Mouse (Mus musculus): ENCODE results near the gene Tnfrsf11a. TPM values are rescaled to one million over a fixed set of nuclear protein-coding genes. Genes with fewer than 3 reads are reported as not detected.
"Not testable (repeated sequence)": the region's sequence is repeated elsewhere in the genome, so short reads cannot be mapped to it uniquely, and the experiment has no call there.

Tnfrsf11a gene
- polyA plus RNA-seq, 1 experiment from 2014 or later: 7.2 TPM

DNA sequence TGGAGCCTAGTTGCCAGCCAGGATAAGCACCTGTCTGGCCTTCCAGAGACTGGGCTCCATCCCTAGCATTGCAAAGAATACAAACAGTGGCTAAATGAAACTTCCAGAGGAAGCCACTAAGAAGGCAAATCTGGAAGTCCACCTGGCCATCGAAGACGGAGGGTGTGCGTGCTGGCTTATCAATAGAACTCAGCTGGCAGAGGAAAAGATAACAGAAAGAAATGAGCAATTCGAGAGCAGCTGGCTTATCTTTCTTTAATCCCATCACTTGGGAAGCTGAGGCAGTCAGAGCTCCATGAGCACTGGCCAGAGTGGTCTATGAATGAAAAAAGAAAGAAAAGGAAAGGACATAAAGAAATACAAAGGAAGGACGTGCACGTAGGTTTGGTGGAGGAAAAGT, 20.1 kb downstream of the Tnfrsf11a start:
- no peak overlapping the region for H3K27ac ChIP-seq (ENCODE audit: low read depth)

GRCm38 (mm10) chr1:105801252-105801651, 20.7 kb downstream of the Tnfrsf11a start:
- no peak for ATAC-seq (replicated peaks; ENCODE audit: low FRiP score, low TSS enrichment, low read depth)
- Histone ChIP-seq H3K36me3 (ENCODE audit: control insufficient read depth, insufficient read depth, low read length) (no peaks in the 10 kb centered on the region), H3K4me1 (replicated peaks; ENCODE audit: control insufficient read depth, insufficient read depth, low read length) (peaks cover 5% of the 10 kb centered on the region), H3K4me2 (ENCODE audit: low read length) (no peak overlapping the region), H3K4me3 (ENCODE audit: low read depth, low read length) (no peak overlapping the region), H3K9me3 (ENCODE audit: control insufficient read depth, low read length) (no peaks in the 10 kb centered on the region), H3K27ac (ENCODE audit: low read depth) (no peak overlapping the region), H3K9ac (ENCODE audit: low read length) (no peak overlapping the region), H3K27me3 (replicated peaks; ENCODE audit: control insufficient read depth, insufficient read depth, low read length) (no peaks in the 10 kb centered on the region)
- no peak for DNase-seq (ENCODE audit: low spot score)

More for the DNA sequence above, 20.1 kb downstream of the Tnfrsf11a start:
- ATAC-seq (replicated peaks; ENCODE audit: low FRiP score, low TSS enrichment, low read depth) (no peak), DNase-seq (ENCODE audit: low spot score) (no peak)
- WGBS: 81% methylated on average over 6 of the region's 6 CpGs
- H3K9ac ChIP-seq (ENCODE audit: low read length): no peak overlapping the region
- H3K4me3 ChIP-seq (ENCODE audit: low read depth, low read length): no peak overlapping the region
- no peaks in the 10 kb centered on the region for H3K9me3 ChIP-seq (ENCODE audit: control insufficient read depth, low read length)
- no peak overlapping the region for H3K4me2 ChIP-seq (ENCODE audit: low read length)
- H3K36me3 ChIP-seq (ENCODE audit: control insufficient read depth, insufficient read depth, low read length): no peaks in the 10 kb centered on the region
- no peaks in the 10 kb centered on the region for H3K27me3 ChIP-seq (replicated peaks; ENCODE audit: control insufficient read depth, insufficient read depth, low read length)
- H3K4me1 ChIP-seq (replicated peaks; ENCODE audit: control insufficient read depth, insufficient read depth, low read length): peaks cover 5% of the 10 kb centered on the region

DNA sequence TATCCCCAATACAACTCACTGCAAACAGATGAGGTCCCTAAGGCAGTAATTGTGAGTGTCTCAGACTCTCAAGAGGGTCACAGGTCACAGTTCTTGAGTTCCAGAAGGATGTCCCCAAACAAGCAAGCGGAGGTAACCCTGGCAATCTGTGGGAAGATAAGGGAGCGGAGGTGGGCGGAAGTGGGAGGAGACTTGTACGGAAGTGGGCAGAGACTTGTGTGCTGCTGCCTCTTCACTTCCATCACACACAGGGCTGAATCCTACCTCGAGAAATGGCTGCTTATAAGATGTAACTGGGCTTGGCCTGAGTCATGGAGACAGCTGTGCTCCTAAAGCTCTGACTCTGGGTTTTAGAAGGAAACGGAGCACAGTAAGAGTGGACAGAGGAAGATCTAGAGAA, 22.4 kb downstream of the Tnfrsf11a start:
- no peak for DNase-seq (ENCODE audit: low spot score)
- H3K27me3 ChIP-seq (replicated peaks; ENCODE audit: control insufficient read depth, insufficient read depth, low read length): no peaks in the 10 kb centered on the region
- H3K9ac ChIP-seq (ENCODE audit: low read length): no peak overlapping the region
- H3K27ac ChIP-seq (ENCODE audit: low read depth): no peak overlapping the region
- ATAC-seq (replicated peaks; ENCODE audit: low FRiP score, low TSS enrichment, low read depth): no peak
- H3K4me3 ChIP-seq (ENCODE audit: low read depth, low read length): no peak overlapping the region
- no peaks in the 10 kb centered on the region for H3K36me3 ChIP-seq (ENCODE audit: control insufficient read depth, insufficient read depth, low read length)
- 54% methylated on average over 6 of the region's 6 CpGs for WGBS
- H3K4me2 ChIP-seq (ENCODE audit: low read length): no peak overlapping the region
- peaks cover 9% of the 10 kb centered on the region for H3K4me1 ChIP-seq (replicated peaks; ENCODE audit: control insufficient read depth, insufficient read depth, low read length)
- H3K9me3 ChIP-seq (ENCODE audit: control insufficient read depth, low read length): no peaks in the 10 kb centered on the region

DNA sequence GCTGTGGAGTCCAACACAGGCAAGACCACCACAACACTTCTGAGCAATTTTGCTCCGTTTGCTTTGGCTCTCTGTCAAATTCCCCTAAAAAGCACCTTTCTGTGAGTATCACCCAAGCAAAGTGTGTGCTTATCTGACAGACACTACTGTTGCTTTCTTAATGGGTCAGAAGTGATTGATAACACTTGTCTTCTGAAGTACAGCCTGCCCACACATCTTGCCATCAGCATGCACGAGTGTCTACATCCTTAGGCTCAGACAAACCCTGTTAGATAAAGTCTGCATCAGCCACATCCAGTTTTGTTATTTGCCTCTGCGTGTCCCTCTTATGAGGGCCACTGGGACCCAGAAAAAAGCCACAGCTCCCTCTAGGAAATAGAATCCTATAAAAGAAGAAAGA, 23.8 kb downstream of the Tnfrsf11a start:
- WGBS: 64% methylated on average over 3 of the region's 3 CpGs
- H3K27ac ChIP-seq (ENCODE audit: low read depth): no peak overlapping the region
- no peak overlapping the region for H3K9ac ChIP-seq (ENCODE audit: low read length)
- H3K4me3 ChIP-seq (ENCODE audit: low read depth, low read length): no peak overlapping the region
- no peaks in the 10 kb centered on the region for H3K9me3 ChIP-seq (ENCODE audit: control insufficient read depth, low read length)
- H3K27me3 ChIP-seq (replicated peaks; ENCODE audit: control insufficient read depth, insufficient read depth, low read length): no peaks in the 10 kb centered on the region
- no peak for DNase-seq (ENCODE audit: low spot score)
- no peaks in the 10 kb centered on the region for H3K36me3 ChIP-seq (ENCODE audit: control insufficient read depth, insufficient read depth, low read length)
- peaks cover 9% of the 10 kb centered on the region for H3K4me1 ChIP-seq (replicated peaks; ENCODE audit: control insufficient read depth, insufficient read depth, low read length)
- H3K4me2 ChIP-seq (ENCODE audit: low read length): no peak overlapping the region
- no peak for ATAC-seq (replicated peaks; ENCODE audit: low FRiP score, low TSS enrichment, low read depth)

DNA sequence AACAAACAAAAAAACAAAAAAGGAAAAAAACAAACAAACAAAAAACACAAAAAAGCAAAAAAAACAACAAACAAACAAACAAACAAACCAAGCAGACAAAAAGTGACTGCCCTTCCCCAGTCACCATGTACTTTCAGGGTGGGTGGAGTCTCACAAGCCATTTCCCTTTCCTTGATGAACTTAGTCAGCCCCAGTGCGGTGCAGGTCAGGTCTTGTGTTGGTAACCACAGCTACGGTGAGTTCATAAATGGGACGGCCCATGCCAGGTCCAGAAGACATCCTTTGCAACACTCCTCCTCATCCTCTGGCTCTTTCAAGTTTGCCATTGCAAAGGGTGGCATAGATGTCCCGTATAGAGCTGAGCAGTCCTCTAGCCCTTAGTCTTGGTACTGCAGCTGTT, 25.0 kb downstream of the Tnfrsf11a start:
- no peak overlapping the region for H3K4me2 ChIP-seq (ENCODE audit: low read length)
- DNase-seq (ENCODE audit: low spot score): no peak
- H3K9me3 ChIP-seq (ENCODE audit: control insufficient read depth, low read length): no peaks in the 10 kb centered on the region
- 87% methylated on average over 4 of the region's 4 CpGs for WGBS
- H3K36me3 ChIP-seq (ENCODE audit: control insufficient read depth, insufficient read depth, low read length): peaks cover under 1% of the 10 kb centered on the region; the same call in 1 of the 2 replicates
- no peak overlapping the region for H3K9ac ChIP-seq (ENCODE audit: low read length)
- H3K4me1 ChIP-seq (replicated peaks; ENCODE audit: control insufficient read depth, insufficient read depth, low read length): peaks cover 9% of the 10 kb centered on the region
- H3K27me3 ChIP-seq (replicated peaks; ENCODE audit: control insufficient read depth, insufficient read depth, low read length): no peaks in the 10 kb centered on the region
- ATAC-seq (replicated peaks; ENCODE audit: low FRiP score, low TSS enrichment, low read depth): no peak
- no peak overlapping the region for H3K4me3 ChIP-seq (ENCODE audit: low read depth, low read length)
- H3K27ac ChIP-seq (ENCODE audit: low read depth): no peak overlapping the region

DNA sequence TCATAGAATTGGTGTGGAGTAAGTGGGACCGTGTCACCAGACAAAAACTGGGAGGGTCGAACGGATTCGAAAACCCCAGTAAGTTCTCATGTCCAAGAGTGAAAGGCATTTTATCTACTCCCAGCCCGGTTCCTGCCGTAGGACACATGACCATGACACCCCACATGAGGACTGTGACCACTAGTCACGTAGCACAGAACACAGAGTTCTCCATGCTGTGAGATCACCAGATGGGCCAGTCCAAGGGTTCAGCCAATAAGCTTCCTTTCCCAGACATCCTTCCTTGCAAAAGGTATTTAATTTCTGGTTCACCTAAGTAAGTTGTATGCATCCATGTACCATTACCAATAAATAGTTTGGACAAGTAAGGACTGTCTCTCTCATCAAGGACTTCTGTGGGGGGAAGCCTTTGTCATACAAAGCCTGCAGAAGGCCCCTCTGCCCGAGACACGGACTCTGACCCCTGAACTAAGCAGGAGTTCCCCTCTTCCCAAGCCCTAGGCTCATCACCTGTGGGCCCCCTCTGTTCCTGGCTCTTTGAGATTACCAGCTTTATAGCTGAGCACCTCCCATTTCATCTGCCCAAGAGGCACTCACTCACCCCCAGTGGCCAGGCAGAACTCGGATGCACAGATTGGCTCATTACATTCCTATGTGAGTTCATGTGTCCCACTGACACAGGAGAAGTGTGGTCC, 26.7 kb downstream of the Tnfrsf11a start:
- no peak overlapping the region for H3K27ac ChIP-seq (ENCODE audit: low read depth)
- H3K9me3 ChIP-seq (ENCODE audit: control insufficient read depth, low read length): no peaks in the 10 kb centered on the region
- H3K4me1 ChIP-seq (replicated peaks; ENCODE audit: control insufficient read depth, insufficient read depth, low read length): peaks cover 9% of the 10 kb centered on the region
- ATAC-seq (replicated peaks; ENCODE audit: low FRiP score, low TSS enrichment, low read depth): no peak
- H3K36me3 ChIP-seq (ENCODE audit: control insufficient read depth, insufficient read depth, low read length): peaks cover 3% of the 10 kb centered on the region; the same call in 1 of the 2 replicates
- WGBS: 87% methylated on average over 10 of the region's 10 CpGs
- no peaks in the 10 kb centered on the region for H3K27me3 ChIP-seq (replicated peaks; ENCODE audit: control insufficient read depth, insufficient read depth, low read length)
- H3K9ac ChIP-seq (ENCODE audit: low read length): no peak overlapping the region
- H3K4me3 ChIP-seq (ENCODE audit: low read depth, low read length): no peak overlapping the region
- H3K4me2 ChIP-seq (ENCODE audit: low read length): no peak overlapping the region
- DNase-seq (ENCODE audit: low spot score): no peak

DNA sequence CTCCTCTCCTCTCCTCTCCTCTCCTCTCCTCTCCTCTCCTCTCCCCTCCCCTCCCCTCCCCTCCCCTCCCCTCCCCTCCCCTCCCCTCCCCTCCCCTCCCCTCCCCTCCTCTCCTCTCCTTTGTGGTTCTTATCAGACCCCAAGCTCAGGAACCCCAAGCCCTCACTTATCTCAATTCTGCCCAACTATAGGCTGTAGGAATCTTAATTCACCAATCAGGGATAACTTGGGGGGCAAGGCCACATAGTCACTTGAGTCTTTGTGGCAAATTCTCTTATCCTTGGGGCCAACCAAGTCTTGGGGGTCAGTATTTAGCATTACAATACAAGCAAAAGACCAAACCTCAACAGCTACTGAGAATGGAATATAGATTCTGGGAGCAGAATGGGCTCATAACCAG, 31.5 kb downstream of the Tnfrsf11a start:
- ATAC-seq (replicated peaks; ENCODE audit: low FRiP score, low TSS enrichment, low read depth); H3K4me2 ChIP-seq (ENCODE audit: low read length); H3K27me3 ChIP-seq (replicated peaks; ENCODE audit: control insufficient read depth, insufficient read depth, low read length); H3K4me1 ChIP-seq (replicated peaks; ENCODE audit: control insufficient read depth, insufficient read depth, low read length); H3K9me3 ChIP-seq (ENCODE audit: control insufficient read depth, low read length); H3K4me3 ChIP-seq (ENCODE audit: low read depth, low read length); H3K36me3 ChIP-seq (ENCODE audit: control insufficient read depth, insufficient read depth, low read length); H3K9ac ChIP-seq (ENCODE audit: low read length); DNase-seq (ENCODE audit: low spot score); H3K27ac ChIP-seq (ENCODE audit: low read depth): not testable (repeated sequence)

- H3K4me2 ChIP-seq (ENCODE audit: low read length): peak overlapping the region; percentile 18; the same call in 1 of the 2 replicates
- H3K9me3 ChIP-seq (ENCODE audit: control insufficient read depth, low read length): no peaks in the 10 kb centered on the region
- 59% methylated on average over 20 of the region's 20 CpGs for WGBS
- H3K27ac ChIP-seq (ENCODE audit: low read depth): peak overlapping the region; percentile 52; the same call in 1 of the 2 replicates
- DNase-seq (ENCODE audit: low spot score) (no peak), ATAC-seq (replicated peaks; ENCODE audit: low FRiP score, low TSS enrichment, low read depth) (0 out of 2 replicates have a peak, but pooled peaks have one; percentile 41)
- H3K4me3 ChIP-seq (ENCODE audit: low read depth, low read length): no peak overlapping the region
- H3K4me1 ChIP-seq (replicated peaks; ENCODE audit: control insufficient read depth, insufficient read depth, low read length): peaks cover 5% of the 10 kb centered on the region; the same call in 1 of the 2 replicates
- peaks cover 3% of the 10 kb centered on the region; the same call in 1 of the 2 replicates for H3K36me3 ChIP-seq (ENCODE audit: control insufficient read depth, insufficient read depth, low read length)
- H3K27me3 ChIP-seq (replicated peaks; ENCODE audit: control insufficient read depth, insufficient read depth, low read length): no peaks in the 10 kb centered on the region
- no peak overlapping the region for H3K9ac ChIP-seq (ENCODE audit: low read length)
Observed at GRCm38 (mm10) chr1:105812960-105813708, 32.6 kb downstream of the Tnfrsf11a start.

All from intestine, embryonic 14.5 days (tissue).